9 mouse cellular contexts compared by ENCODE assay signal in the genomic region with DNA sequence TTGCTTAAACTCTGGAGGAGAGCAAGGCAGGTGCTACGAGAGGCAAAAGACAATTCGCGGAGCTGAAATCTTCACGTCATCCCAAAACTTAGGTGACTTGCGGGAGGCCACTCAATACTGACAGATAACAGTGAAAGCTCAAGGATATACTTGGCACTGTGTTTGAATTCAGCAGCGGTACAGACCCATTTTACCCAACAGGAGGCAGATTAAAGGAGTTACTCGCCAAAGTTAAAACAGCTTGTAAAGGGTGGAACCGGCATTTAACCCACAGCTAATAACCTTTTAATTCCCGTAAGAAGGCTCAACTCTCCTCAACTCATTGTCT. TPM values are rescaled to one million over a fixed set of nuclear protein-coding genes. Genes with fewer than 3 reads are reported as not detected.
A peak's percentile ranks its signal among the peaks of the same experiment; 100 is the strongest.
DNase-seq lines count a peak whose midpoint lies in the region; ATAC-seq and TF ChIP-seq lines count a peak whose summit lies in the region.
"Had no signal": no experiment of that assay in that cellular context is flagged by ENCODE, and none has a peak within 500 bp of the region (broad histone marks: within the 10 kb centered on the region; RNA-seq: fewer than 3 reads in every experiment).

No protein-coding gene starts in this region.

- peaks cover 5% of the 10 kb centered on the region; the same call in 1 of the 2 replicates for H3K4me1 ChIP-seq in heart, postnatal 0 days (ENCODE audit: control insufficient read depth, insufficient read depth)
- H3K4me1 ChIP-seq in bone marrow, adult 2 months (ENCODE audit: control insufficient read depth, insufficient read depth, low read length), result peaks cover 4% of the 10 kb centered on the region; the same call in 1 of the 2 replicates
- peaks cover 48% of the 10 kb centered on the region for H3K4me1 ChIP-seq in hindbrain, embryonic 13.5 days (replicated peaks)
- H3K4me1 ChIP-seq in midbrain, embryonic 13.5 days (replicated peaks), result peaks cover 45% of the 10 kb centered on the region

- 4% methylated on average over 9 of the region's 9 CpGs for WGBS in heart, postnatal 0 days
- WGBS in bone marrow, adult 2 months, result 6% methylated on average over 9 of the region's 9 CpGs
- 7% methylated on average over 9 of the region's 9 CpGs for WGBS in hindbrain, embryonic 13.5 days
- 4% methylated on average over 9 of the region's 9 CpGs for WGBS in midbrain, embryonic 13.5 days

- peak overlapping the region; percentile 73 for H3K27ac ChIP-seq in heart, postnatal 0 days (ENCODE audit: low read depth)
- H3K27ac ChIP-seq in bone marrow, adult 2 months (ENCODE audit: control insufficient read depth, insufficient read depth, low read depth, low read length, poor library complexity), result peak overlapping the region; percentile 69
- peak overlapping the region; percentile 88 for H3K27ac ChIP-seq in hindbrain, embryonic 13.5 days
- H3K27ac ChIP-seq in midbrain, embryonic 13.5 days, result peak overlapping the region; percentile 87

- peak overlapping the region; percentile 78 for H3K4me2 ChIP-seq in heart, postnatal 0 days (ENCODE audit: low read depth, low read length)
- H3K4me2 ChIP-seq in hindbrain, embryonic 13.5 days, result peak overlapping the region; percentile 78
- peak overlapping the region; percentile 84 for H3K4me2 ChIP-seq in midbrain, embryonic 13.5 days (replicated peaks)

- TF ChIP-seq POLR2A in bone marrow, adult 2 months (IDR thresholded peaks at IDR 0.05; ENCODE audit: borderline replicate concordance, control insufficient read depth, low read depth, low read length), result no peak

- no peak for DNase-seq in heart, postnatal 0 days (ENCODE audit: low spot score)
- no peak for DNase-seq in heart, postnatal 36 days
- DNase-seq in left cerebral cortex, adult 9 months (ENCODE audit: low spot score in 2 of 2), result no peak
- DNase-seq in adrenal gland, adult 8-10 months, result no peak
- DNase-seq in retina, embryonic 14.5 days (ENCODE audit: low spot score), result no peak

- peak overlapping the region; percentile 46; the same call in 1 of the 2 replicates for H3K9ac ChIP-seq in heart, postnatal 0 days (replicated peaks; ENCODE audit: low read depth, low read length)
- peak overlapping the region; percentile 66 for H3K9ac ChIP-seq in hindbrain, embryonic 13.5 days
- H3K9ac ChIP-seq in midbrain, embryonic 13.5 days (replicated peaks), result peak overlapping the region; percentile 55

- no peaks in the 10 kb centered on the region for H3K27me3 ChIP-seq in heart, postnatal 0 days (ENCODE audit: control insufficient read depth, insufficient read depth, low read length)
- no peaks in the 10 kb centered on the region for H3K27me3 ChIP-seq in hindbrain, embryonic 13.5 days
- H3K27me3 ChIP-seq in midbrain, embryonic 13.5 days, result no peaks in the 10 kb centered on the region

- no peak; the same call in 1 of the 2 replicates for TF ChIP-seq CTCF in heart, postnatal 0 days (IDR thresholded peaks at IDR 0.05; ENCODE audit: low read depth)
- no peak for TF ChIP-seq CTCF in bone marrow, adult 2 months (IDR thresholded peaks at IDR 0.05; ENCODE audit: control insufficient read depth, insufficient read depth, low read length)

- H3K4me3 ChIP-seq in heart, postnatal 0 days (ENCODE audit: low read depth, low read length), result peak overlapping the region; percentile 59
- H3K4me3 ChIP-seq in bone marrow, adult 2 months (replicated peaks; ENCODE audit: control insufficient read depth, low read depth, low read length), result peak overlapping the region; percentile 69
- peak overlapping the region; percentile 51 for H3K4me3 ChIP-seq in hindbrain, embryonic 13.5 days
- peak overlapping the region; percentile 53 for H3K4me3 ChIP-seq in midbrain, embryonic 13.5 days (replicated peaks)

- intact Hi-C loops in heart, postnatal 36 days (cut with DNase I), result loop anchor here (2.0 to 10.0 kb wide), 4 partner anchors 51 to 237 kb away; a partner anchor contains a TSS

- peak; percentile 20 for ATAC-seq in heart, postnatal 0 days (ENCODE audit: insufficient read depth, low read depth)
- no peak for ATAC-seq in hindbrain, embryonic 13.5 days (ENCODE audit: low FRiP score)
- ATAC-seq in midbrain, embryonic 13.5 days, result no peak

- no peak for TF ChIP-seq EP300 in heart, postnatal 0 days (IDR thresholded peaks at IDR 0.05; ENCODE audit: low read depth)

- peaks cover 7% of the 10 kb centered on the region for H3K36me3 ChIP-seq in heart, postnatal 0 days (replicated peaks; ENCODE audit: control insufficient read depth, insufficient read depth, low read length)
- peaks cover 26% of the 10 kb centered on the region for H3K36me3 ChIP-seq in hindbrain, embryonic 13.5 days
- H3K36me3 ChIP-seq in midbrain, embryonic 13.5 days, result peaks cover 18% of the 10 kb centered on the region

- no peaks in the 10 kb centered on the region for H3K9me3 ChIP-seq in heart, postnatal 0 days (replicated peaks; ENCODE audit: control insufficient read depth, low read length)
- no peaks in the 10 kb centered on the region for H3K9me3 ChIP-seq in hindbrain, embryonic 13.5 days
- H3K9me3 ChIP-seq in midbrain, embryonic 13.5 days, result no peaks in the 10 kb centered on the region

RNA-seq across cellular contexts. Expression of a gene that starts 0.4 kb away (rescaled TPM):
- total RNA-seq in heart, postnatal 0 days (2014; rRNA removed; ENCODE audit: low replicate concordance), result 30.3 and 40.9 TPM in 2 replicates
- 14.6 and 16.5 TPM in 2 replicates for polyA plus RNA-seq in heart, postnatal 0 days (2015; fragmentation: Nextera tagmentation; extraction: Ambion mirVana)
- total RNA-seq in heart, postnatal 36 days (2021), result 10 to 100 TPM; 36.8 to 43.6 TPM
- polyA plus RNA-seq in bone marrow, adult 2 months (2011; ENCODE audit: insufficient read depth, insufficient read length, low replicate concordance, missing spikeins), result 12.0 and 41.2 TPM in 2 replicates
- polyA plus RNA-seq in hindbrain, embryonic 13.5 days (2015; fragmentation: Nextera tagmentation; extraction: Ambion mirVana), result 33.3 and 34.6 TPM in 2 replicates
- 34.4 and 36.0 TPM in 2 replicates for polyA plus RNA-seq in midbrain, embryonic 13.5 days (2015; fragmentation: Nextera tagmentation; extraction: Ambion mirVana)
- total RNA-seq in adrenal gland, adult 8-10 months (2022), result 10 to 100 TPM; 38.1 to 62.4 (median 49.5) TPM

RNA-seq across cellular contexts. Expression of a gene that starts 4.6 kb away (rescaled TPM):
- total RNA-seq in heart, postnatal 0 days (2014; rRNA removed; ENCODE audit: low replicate concordance), result 21.2 and 27.4 TPM in 2 replicates
- polyA plus RNA-seq in heart, postnatal 0 days (2015; fragmentation: Nextera tagmentation; extraction: Ambion mirVana), result 5.4 and 6.2 TPM in 2 replicates
- 1 to 10 TPM; 1.6 to 3.7 TPM for total RNA-seq in heart, postnatal 36 days (2021)
- not detected in 2 replicates for polyA plus RNA-seq in bone marrow, adult 2 months (2011; ENCODE audit: insufficient read depth, insufficient read length, low replicate concordance, missing spikeins)
- polyA plus RNA-seq in hindbrain, embryonic 13.5 days (2015; fragmentation: Nextera tagmentation; extraction: Ambion mirVana), result 67.4 and 79.7 TPM in 2 replicates
- 63.2 and 74.5 TPM in 2 replicates for polyA plus RNA-seq in midbrain, embryonic 13.5 days (2015; fragmentation: Nextera tagmentation; extraction: Ambion mirVana)
- total RNA-seq in adrenal gland, adult 8-10 months (2022), result 10 to 100 TPM in 2 of 4 experiments, 1 to 10 TPM in 2; 6.6 to 15.1 (median 10.6) TPM

RNA-seq across cellular contexts. Expression of a gene that starts 5.9 kb away (rescaled TPM):
- total RNA-seq in heart, postnatal 0 days (2014; rRNA removed; ENCODE audit: low replicate concordance), result 0.12 TPM in 1 of 2 replicates, not detected in the other
- 0.04 TPM in 1 of 2 replicates, not detected in the other for polyA plus RNA-seq in heart, postnatal 0 days (2015; fragmentation: Nextera tagmentation; extraction: Ambion mirVana)
- not detected for total RNA-seq in heart, postnatal 36 days (2021)
- polyA plus RNA-seq in bone marrow, adult 2 months (2011; ENCODE audit: insufficient read depth, insufficient read length, low replicate concordance, missing spikeins), result 3.7 TPM in 1 of 2 replicates, not detected in the other
- polyA plus RNA-seq in hindbrain, embryonic 13.5 days (2015; fragmentation: Nextera tagmentation; extraction: Ambion mirVana), result 0.17 and 0.48 TPM in 2 replicates
- 0.12 and 0.43 TPM in 2 replicates for polyA plus RNA-seq in midbrain, embryonic 13.5 days (2015; fragmentation: Nextera tagmentation; extraction: Ambion mirVana)
- under 1 TPM in 3 of 4 experiments, not detected in 1; 0.26 to 0.70 (median 0.49) TPM for total RNA-seq in adrenal gland, adult 8-10 months (2022)
- total RNA-seq: gastrocnemius, adult 18-20 months had no signal

RNA-seq across cellular contexts. Expression of a gene that starts 39.8 kb away (rescaled TPM):
- 2.0 and 2.6 TPM in 2 replicates for total RNA-seq in heart, postnatal 0 days (2014; rRNA removed; ENCODE audit: low replicate concordance)
- 1.7 and 2.7 TPM in 2 replicates for polyA plus RNA-seq in heart, postnatal 0 days (2015; fragmentation: Nextera tagmentation; extraction: Ambion mirVana)
- 1 to 10 TPM; 1.7 to 2.7 TPM for total RNA-seq in heart, postnatal 36 days (2021)
- 10.6 and 20.0 TPM in 2 replicates for polyA plus RNA-seq in bone marrow, adult 2 months (2011; ENCODE audit: insufficient read depth, insufficient read length, low replicate concordance, missing spikeins)
- 2.7 and 3.2 TPM in 2 replicates for polyA plus RNA-seq in hindbrain, embryonic 13.5 days (2015; fragmentation: Nextera tagmentation; extraction: Ambion mirVana)
- polyA plus RNA-seq in midbrain, embryonic 13.5 days (2015; fragmentation: Nextera tagmentation; extraction: Ambion mirVana), result 1.7 and 3.4 TPM in 2 replicates
- total RNA-seq in adrenal gland, adult 8-10 months (2022), result 1 to 10 TPM; 3.8 to 9.2 (median 4.6) TPM

RNA-seq across cellular contexts. Expression of a gene that starts 50.3 kb away (rescaled TPM):
- total RNA-seq in heart, postnatal 0 days (2014; rRNA removed; ENCODE audit: low replicate concordance), result not detected in 2 replicates
- polyA plus RNA-seq in heart, postnatal 0 days (2015; fragmentation: Nextera tagmentation; extraction: Ambion mirVana), result 0.70 and 1.1 TPM in 2 replicates
- not detected for total RNA-seq in heart, postnatal 36 days (2021)
- not detected in 2 replicates for polyA plus RNA-seq in bone marrow, adult 2 months (2011; ENCODE audit: insufficient read depth, insufficient read length, low replicate concordance, missing spikeins)
- polyA plus RNA-seq in hindbrain, embryonic 13.5 days (2015; fragmentation: Nextera tagmentation; extraction: Ambion mirVana), result 0.65 TPM in 1 of 2 replicates, not detected in the other
- polyA plus RNA-seq in midbrain, embryonic 13.5 days (2015; fragmentation: Nextera tagmentation; extraction: Ambion mirVana), result 0.54 and 0.63 TPM in 2 replicates
- under 1 TPM in 3 of 4 experiments, not detected in 1; 0.56 to 0.81 (median 0.59) TPM for total RNA-seq in adrenal gland, adult 8-10 months (2022)
- total RNA-seq: gastrocnemius, adult 18-20 months had no signal
